Mouse (Mus musculus) embryonic fibroblast, embryonic 13.5 days (primary cell): ENCODE measurements around the gene Pzp.

Experiments
- CTCF ChIP-seq: IDR thresholded peaks from 2 replicates; pipeline ENCODE4 v1.5.1; 2011; ENCODE audit warnings: mild to moderate bottlenecking, control low read depth, low read length, moderate library complexity, borderline replicate concordance; ENCODE audit not compliant: insufficient read depth
- POLR2A ChIP-seq: IDR thresholded peaks from 2 replicates; pipeline ENCODE4 v1.6.1; 2011; ENCODE audit warnings: low read depth, mild to moderate bottlenecking, control low read depth, low read length, moderate library complexity

- TF ChIP-seq CTCF (no peak), POLR2A (no peak)
Measured at GRCm38 (mm10) chr6:128526601-128527000, at the start of gene Pzp.
